Mouse (Mus musculus) CH12.LX (cell line): Measurements from ENCODE around the gene Ampd3. TPM values are rescaled to one million over a fixed set of nuclear protein-coding genes. Genes with fewer than 3 reads are reported as not detected.

Experiments used
- DNase-seq: peaks from one replicate; pipeline ENCODE4 v3.0.0-alpha.2; 2013; ENCODE audit errors: extremely low read depth
- H3K27ac ChIP-seq: 2 replicates; pipeline ENCODE4 v1.5.1; 2012; ENCODE audit warnings: low read depth, mild to moderate bottlenecking, control low read depth, moderate library complexity; ENCODE audit not compliant: insufficient read depth
- H3K27me3 ChIP-seq: replicated peaks from 2 replicates; pipeline ENCODE3; 2012; ENCODE audit warnings: inconsistent platforms
- H3K36me3 ChIP-seq, 2 experiments: replicated peaks in 1 of 2; 2 replicates each; pipeline versions ENCODE3 to v1.6.1; 2012; ENCODE audit warnings: inconsistent platforms in 1 of 2, low read length in 1 of 2, mild to moderate bottlenecking in 1 of 2, mixed read lengths in 1 of 2, moderate library complexity in 1 of 2; ENCODE audit not compliant: control insufficient read depth in 1 of 2, insufficient read depth in 1 of 2
- H3K4me1 ChIP-seq, 2 experiments: 2 replicates each; pipeline ENCODE4 v1.6.1; 2012; ENCODE audit warnings: inconsistent platforms in 1 of 2, moderate library complexity in 1 of 2; ENCODE audit not compliant: insufficient read depth in 2 of 2, control insufficient read depth in 1 of 2
- H3K4me2 ChIP-seq: 2 replicates; pipeline ENCODE4 v1.6.1; 2012; ENCODE audit warnings: low read depth, mild to moderate bottlenecking, control low read depth; ENCODE audit not compliant: poor library complexity, insufficient read depth, severe bottlenecking
- H3K4me3 ChIP-seq, 3 experiments: fragments of 150-350 bp in 1 of 3; sonication (generic) in 1 of 3; replicated peaks in 1 of 3; 2 replicates each; pipeline versions ENCODE3 to v1.5.1; 2011 to 2012; ENCODE audit warnings: low read depth in 2 of 3, low read length in 2 of 3, mild to moderate bottlenecking in 2 of 3, moderate library complexity in 2 of 3, control low read depth in 1 of 3, improper control_type of control experiment in 1 of 3, inconsistent platforms in 1 of 3, mixed read lengths in 1 of 3; ENCODE audit not compliant: poor library complexity in 1 of 3
- H3K79me2 ChIP-seq: replicated peaks from 2 replicates; pipeline ENCODE4 v1.6.1; 2012; ENCODE audit warnings: mild to moderate bottlenecking, moderate library complexity; ENCODE audit not compliant: control insufficient read depth, poor library complexity, insufficient read depth, severe bottlenecking; ENCODE audit errors: extremely low read depth
- H3K9ac ChIP-seq: 2 replicates; pipeline ENCODE4 v1.6.1; 2012; ENCODE audit warnings: low read depth, mild to moderate bottlenecking, control low read depth, moderate library complexity; ENCODE audit not compliant: insufficient read depth
- H3K9me3 ChIP-seq: replicated peaks from 2 replicates; pipeline ENCODE3; 2012; ENCODE audit warnings: low read length, inconsistent platforms, mixed read lengths
- BHLHE40 ChIP-seq: IDR thresholded peaks from 2 replicates; pipeline ENCODE4 v1.6.1; 2011; ENCODE audit warnings: mild to moderate bottlenecking, low read depth, low read length, improper control_type of control experiment
- CHD1 ChIP-seq: IDR thresholded peaks from 2 replicates; pipeline ENCODE4 v1.6.1; 2012; ENCODE audit warnings: low read depth, low read length, improper control_type of control experiment, inconsistent platforms
- CHD2 ChIP-seq: IDR thresholded peaks from 2 replicates; pipeline ENCODE4 v1.6.1; 2011; ENCODE audit warnings: low read length, improper control_type of control experiment
- CTCF ChIP-seq, 2 experiments: IDR thresholded peaks in 1 of 2; conservative IDR thresholded peaks in 1 of 2; 2 replicates each; pipeline ENCODE4 v1.5.1; 2011 to 2012; ENCODE audit warnings: low read depth in 2 of 2, low read length in 2 of 2, improper control_type of control experiment in 1 of 2, inconsistent platforms in 1 of 2, mild to moderate bottlenecking in 1 of 2, moderate library complexity in 1 of 2
- E2F4 ChIP-seq: IDR thresholded peaks from 2 replicates; pipeline ENCODE4 v1.6.1; 2011; ENCODE audit warnings: low read depth, low read length, improper control_type of control experiment; ENCODE audit not compliant: insufficient replicate concordance
- ELF1 ChIP-seq: IDR thresholded peaks from 2 replicates; pipeline ENCODE4 v1.6.1; 2014; ENCODE audit warnings: low read depth, mild to moderate bottlenecking, inconsistent platforms, low read length, improper control_type of control experiment
- EP300 ChIP-seq: IDR thresholded peaks from 2 replicates; pipeline ENCODE4 v1.6.1; 2011; ENCODE audit warnings: low read length, improper control_type of control experiment
- ETS1 ChIP-seq: conservative IDR thresholded peaks from 2 replicates; pipeline ENCODE4 v1.6.1; 2012; ENCODE audit warnings: low read depth, mild to moderate bottlenecking, inconsistent platforms, low read length, improper control_type of control experiment, moderate library complexity
- GABPA ChIP-seq: IDR thresholded peaks from 2 replicates; pipeline ENCODE4 v1.6.1; 2012; ENCODE audit warnings: low read depth, low read length, improper control_type of control experiment, inconsistent platforms; ENCODE audit not compliant: insufficient replicate concordance
- HCFC1 ChIP-seq: IDR thresholded peaks from 2 replicates; pipeline ENCODE4 v1.6.1; 2012; ENCODE audit warnings: low read depth, mild to moderate bottlenecking, inconsistent platforms, low read length, improper control_type of control experiment
- IRF4 ChIP-seq: IDR thresholded peaks from 2 replicates; pipeline ENCODE4 v1.6.1; 2014; ENCODE audit warnings: low read depth, mild to moderate bottlenecking, inconsistent platforms, low read length, improper control_type of control experiment
- JUN ChIP-seq: IDR thresholded peaks from 2 replicates; pipeline ENCODE4 v1.6.1; 2011; ENCODE audit warnings: low read depth, mild to moderate bottlenecking, low read length, improper control_type of control experiment, moderate library complexity; ENCODE audit not compliant: insufficient read depth
- JUND ChIP-seq: conservative IDR thresholded peaks from 2 replicates; pipeline ENCODE4 v1.6.1; 2011; ENCODE audit warnings: low read depth, low read length, improper control_type of control experiment
- KAT2A ChIP-seq: IDR thresholded peaks from 2 replicates; pipeline ENCODE4 v1.6.1; 2012; ENCODE audit warnings: low read length, improper control_type of control experiment, inconsistent platforms; ENCODE audit not compliant: insufficient replicate concordance
- MAFK ChIP-seq: IDR thresholded peaks from 2 replicates; pipeline ENCODE4 v1.6.1; 2011; ENCODE audit warnings: low read length, improper control_type of control experiment; ENCODE audit not compliant: insufficient replicate concordance
- MAX ChIP-seq: IDR thresholded peaks from 2 replicates; pipeline ENCODE4 v1.6.1; 2011; ENCODE audit warnings: low read length, improper control_type of control experiment
- MAZ ChIP-seq: IDR thresholded peaks from 2 replicates; pipeline ENCODE4 v1.6.1; 2012; ENCODE audit warnings: low read depth, mild to moderate bottlenecking, inconsistent platforms, low read length, improper control_type of control experiment, moderate library complexity
- MEF2A ChIP-seq: IDR thresholded peaks from 2 replicates; pipeline ENCODE4 v1.6.1; 2014; ENCODE audit warnings: low read depth, mild to moderate bottlenecking, inconsistent platforms, low read length, improper control_type of control experiment, borderline replicate concordance
- MXI1 ChIP-seq: IDR thresholded peaks from 2 replicates; pipeline ENCODE4 v1.6.1; 2011; ENCODE audit warnings: mild to moderate bottlenecking, low read depth, low read length, improper control_type of control experiment
- MYC ChIP-seq: IDR thresholded peaks from 2 replicates; pipeline ENCODE4 v1.6.1; 2011; ENCODE audit warnings: low read depth, mild to moderate bottlenecking, improper control_type of control experiment, low read length
- NELFE ChIP-seq: IDR thresholded peaks from 2 replicates; pipeline ENCODE4 v1.6.1; 2011; ENCODE audit warnings: low read depth, low read length, improper control_type of control experiment
- NRF1 ChIP-seq: IDR thresholded peaks from 2 replicates; pipeline ENCODE4 v1.6.1; 2014; ENCODE audit warnings: low read depth, mild to moderate bottlenecking, inconsistent platforms, low read length, improper control_type of control experiment, moderate library complexity
- PAX5 ChIP-seq: IDR thresholded peaks from 2 replicates; pipeline ENCODE4 v1.6.1; 2012; ENCODE audit warnings: low read length, inconsistent platforms, mixed read lengths
- POLR2A ChIP-seq: IDR thresholded peaks from 2 replicates; pipeline ENCODE4 v1.6.1; 2011; ENCODE audit warnings: low read depth, mild to moderate bottlenecking, improper control_type of control experiment, low read length
- POLR2AphosphoS2 ChIP-seq: IDR thresholded peaks from 2 replicates; pipeline ENCODE4 v1.6.1; 2011; ENCODE audit warnings: low read depth, low read length, improper control_type of control experiment
- RAD21 ChIP-seq: IDR thresholded peaks from 2 replicates; pipeline ENCODE4 v1.6.1; 2011; ENCODE audit warnings: low read depth, mild to moderate bottlenecking, low read length, improper control_type of control experiment, moderate library complexity
- RCOR1 ChIP-seq: conservative IDR thresholded peaks from 2 replicates; pipeline ENCODE4 v1.6.1; 2012; ENCODE audit warnings: low read depth, mild to moderate bottlenecking, inconsistent platforms, low read length, improper control_type of control experiment
- SIN3A ChIP-seq: IDR thresholded peaks from 2 replicates; pipeline ENCODE4 v1.6.1; 2012; ENCODE audit warnings: low read length, improper control_type of control experiment, inconsistent platforms
- SMC3 ChIP-seq: IDR thresholded peaks from 2 replicates; pipeline ENCODE4 v1.6.1; 2011; ENCODE audit warnings: low read depth, low read length, improper control_type of control experiment
- TBP ChIP-seq: conservative IDR thresholded peaks from 2 replicates; pipeline ENCODE4 v1.6.1; 2011; ENCODE audit warnings: low read depth, low read length, improper control_type of control experiment
- TCF12 ChIP-seq: IDR thresholded peaks from 2 replicates; pipeline ENCODE4 v1.6.1; 2014; ENCODE audit warnings: low read depth, mild to moderate bottlenecking, inconsistent platforms, low read length, improper control_type of control experiment
- UBTF ChIP-seq: IDR thresholded peaks from 2 replicates; pipeline ENCODE4 v1.6.1; 2012; ENCODE audit warnings: low read depth, mild to moderate bottlenecking, inconsistent platforms, low read length, improper control_type of control experiment, moderate library complexity
- USF1 ChIP-seq: IDR thresholded peaks from 2 replicates; pipeline ENCODE4 v1.6.1; 2014; ENCODE audit warnings: low read depth, mild to moderate bottlenecking, inconsistent platforms, low read length, improper control_type of control experiment
- USF2 ChIP-seq: conservative IDR thresholded peaks from 2 replicates; pipeline ENCODE4 v1.6.1; 2011; ENCODE audit warnings: low read depth, low read length, improper control_type of control experiment
- ZC3H11A ChIP-seq: IDR thresholded peaks from 2 replicates; pipeline ENCODE4 v1.6.1; 2012; ENCODE audit warnings: low read depth, mild to moderate bottlenecking, inconsistent platforms, low read length, improper control_type of control experiment
- ZKSCAN1 ChIP-seq: IDR thresholded peaks from 2 replicates; pipeline ENCODE4 v1.6.1; 2012; ENCODE audit warnings: low read depth, inconsistent platforms, low read length, improper control_type of control experiment, borderline replicate concordance
- ZMIZ1 ChIP-seq: IDR thresholded peaks from 2 replicates; pipeline ENCODE4 v1.6.1; 2012; ENCODE audit warnings: low read depth, mild to moderate bottlenecking, inconsistent platforms, low read length, improper control_type of control experiment
- ZNF384 ChIP-seq: IDR thresholded peaks from 2 replicates; pipeline ENCODE4 v1.6.1; 2012; ENCODE audit warnings: low read depth, low read length, improper control_type of control experiment, inconsistent platforms
- dilution Hi-C: fragments of 300-500 bp; cut with MboI; formaldehyde crosslinking; loops from 2 replicates; pipeline ENCODE4 v1.14.3; 2020; ENCODE audit warnings: low sequenced_read_pairs; ENCODE audit not compliant: extremely low pct_unique_long_range_greater_than_20kb, extremely low pct_ligation_motif_present
- in situ Hi-C: fragments of 300-500 bp; cut with MboI; formaldehyde crosslinking; loops from 3 replicates; pipeline ENCODE4 v1.14.3; 2019; ENCODE audit warnings: low sequenced_read_pairs, low pct_ligation_motif_present, low pct_unique_long_range_greater_than_20kb, mixed read lengths
- polyA plus RNA-seq: library from polyadenylated mRNA; unstranded; fragments of >175 nt; gene quantifications from 2 replicates; pipeline ENCODE4 v1.2.1, GENCODE M21; 2012; ENCODE audit warnings: low read depth; ENCODE audit not compliant: insufficient read length
- total RNA-seq, 2 experiments: library from RNA; depleted of rRNA; stranded (reverse); fragments of 300-350 nt in 1 of 2; fragments of >200 nt in 1 of 2; gene quantifications; 2 replicates each; pipeline ENCODE4 v1.2.3; 2012 to 2014

The Ampd3 gene
- total and polyA plus RNA-seq, 3 experiments, result 0.08 to 0.84 (median 0.30) TPM

DNA sequence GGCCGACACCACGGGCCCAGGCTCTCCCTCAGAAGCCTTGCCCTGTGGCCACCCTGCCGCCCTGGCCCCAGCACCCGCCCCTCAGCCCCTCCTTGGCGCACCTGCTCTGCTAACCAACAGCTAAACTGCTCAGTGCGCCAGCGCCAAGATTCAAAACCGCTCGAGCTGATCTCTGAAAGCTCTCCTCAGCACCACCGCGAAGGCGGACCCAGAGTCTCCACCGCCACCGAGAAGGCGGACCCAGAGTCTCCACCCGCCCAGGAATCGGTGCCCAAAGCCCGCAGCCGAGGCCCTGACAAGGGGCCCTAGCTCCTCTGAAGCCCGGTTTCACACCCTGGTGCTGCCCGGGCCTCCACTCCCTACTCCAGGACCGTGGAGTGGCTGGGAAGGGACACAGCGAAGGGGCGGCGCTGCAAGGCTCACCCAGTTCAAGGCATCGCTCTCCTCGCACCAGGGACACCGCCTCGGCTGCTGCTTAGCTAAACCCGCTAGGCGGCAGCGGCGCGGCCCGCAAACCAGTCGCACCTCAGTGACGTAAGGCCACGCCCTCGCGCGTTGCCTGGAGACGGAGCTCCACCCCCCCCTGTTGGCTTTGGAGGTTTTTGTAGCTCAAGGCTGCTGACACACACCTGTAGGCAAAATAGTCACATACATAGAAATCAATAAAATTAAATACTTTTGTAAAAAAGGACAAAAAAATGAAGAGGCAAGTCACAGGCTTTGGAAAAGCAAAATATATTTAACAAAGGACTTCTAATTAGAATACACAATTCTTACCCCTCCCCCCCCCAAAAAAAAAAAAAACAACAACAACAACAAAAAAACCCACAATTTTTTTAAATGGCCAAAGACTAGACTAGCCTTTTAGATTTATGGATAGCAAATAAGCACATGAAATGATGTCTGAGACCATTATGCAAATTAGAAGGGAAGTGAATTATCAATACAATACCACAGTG, 76.2 kb downstream of the Ampd3 start, which contains the start of gene Rnf141:
TSS of gene Rnf141 (minus strand) at position 542 of the 959 bp plus-strand sequence.
- Histone ChIP-seq H3K4me3 (peak within 1 kb of the TSS; percentile 71 to 85 (median 79)), H3K27me3 (no peaks in the 10 kb centered on the region), H3K36me3 (peaks cover 0 to 4% of the 10 kb centered on the region in 2 experiments), H3K4me2 (peak within 1 kb of the TSS; percentile 76), H3K4me1 (peaks cover 3 to 26% of the 10 kb centered on the region in 2 experiments), H3K79me2 (peaks cover 3% of the 10 kb centered on the region), H3K9me3 (peaks cover 2% of the 10 kb centered on the region), H3K9ac (peak within 1 kb of the TSS; percentile 50), H3K27ac (peak within 1 kb of the TSS; percentile 48)
- in situ Hi-C loops (no loop called here), dilution Hi-C loops (no loop called here)
- TF ChIP-seq CHD2 (no peak), POLR2A (peak; percentile 79), NELFE (peak; percentile 77; the same call in 1 of the 2 replicates), ZNF384 (peak; percentile 75), RAD21 (no peak; the same call in none of the 2 replicates), ZMIZ1 (no peak), ZKSCAN1 (no peak), IRF4 (peak; percentile 41), KAT2A (peak; percentile 41; the same call in 1 of the 2 replicates), HCFC1 (peak; percentile 84), TBP (no peak), EP300 (no peak), ZC3H11A (no peak), NRF1 (peak; percentile 59), ELF1 (peak; percentile 63), MAX (peak; percentile 61; the same call in 1 of the 2 replicates), CHD1 (no peak), SIN3A (0 out of 2 replicates have a peak, but pooled peaks have one; percentile 85), E2F4 (no peak), MAFK (no peak), ETS1 (no peak), UBTF (peak; percentile 83; the same call in 1 of the 2 replicates), MAZ (peak; percentile 93), POLR2AphosphoS2 (no peak), BHLHE40 (no peak), USF2 (no peak), GABPA (no peak), JUN (no peak), MYC (no peak), SMC3 (peak; percentile 44), JUND (no peak), MEF2A (peak; percentile 53; the same call in 1 of the 2 replicates), TCF12 (peak; percentile 75), PAX5 (no peak), MXI1 (peak; percentile 97), USF1 (no peak), RCOR1 (no peak), CTCF (conservative IDR thresholded peaks at IDR 0.05 in 1 of 2, IDR thresholded peaks at IDR 0.05 in 1 of 2; ENCODE audit: low read depth in 2 of 2, low read length in 2 of 2) (peak in 1 of 2 experiments; percentile 73; a peak in 2 of 4 replicates)
- peak; percentile 96 for DNase-seq
